Mouse (Mus musculus) small intestine, adult 2 months (tissue): ENCODE measurements at regions not wholly inside any gene's neighbourhood (a gene's known extent, or its start where the extent isn't known, plus 50 kb on each side); places are given as distances from the start of the nearest gene placed in this dataset.

Experiments used
- CTCF ChIP-seq: fragments of 200-500 bp; IDR thresholded peaks from 2 replicates; pipeline ENCODE4 v1.5.1; 2012; ENCODE audit warnings: low read depth, mild to moderate bottlenecking, control low read depth, inconsistent platforms, low read length, moderate library complexity, mixed read lengths; ENCODE audit not compliant: insufficient replicate concordance, insufficient read length; ENCODE audit errors: extremely low read depth
- POLR2A ChIP-seq: fragments of 200-500 bp; IDR thresholded peaks from 2 replicates; pipeline ENCODE4 v1.6.1; 2012; ENCODE audit warnings: low read depth, mild to moderate bottlenecking, control low read depth, inconsistent platforms, low read length, moderate library complexity

GRCm38 (mm10) chr10:99893999-99894398 lies 121.4 kb upstream of the Kitl start:
- TF ChIP-seq POLR2A (no peak), CTCF (no peak)
